Mouse (Mus musculus): Measurements from ENCODE around the gene Dclre1b. TPM values are rescaled to one million over a fixed set of nuclear protein-coding genes. Genes with fewer than 3 reads are reported as not detected.

Dclre1b gene
- 11.4 and 15.9 TPM in 2 replicates for polyA plus RNA-seq (2012; rRNA removed)
- 29.5 and 32.2 TPM in 2 replicates for polyA plus RNA-seq (2014; fragmentation: Nextera tagmentation; extraction: Ambion mirVana)

GRCm38 (mm10) chr3:103808891-103809798 is at the start of gene Dclre1b, which contains the start of the genes Ap4b1 and Gm43064:
Gene Dclre1b (minus strand): TSS chr3:103809444.
Gene Ap4b1 (plus strand): TSS chr3:103809520.
Gene Gm43064 (plus strand): TSS chr3:103809573.
- H3K27ac ChIP-seq (replicated peaks; ENCODE audit: low read depth, low read length), result peak within 1 kb of the TSS; percentile 79
- peak within 1 kb of the TSS; percentile 75 for H3K4me2 ChIP-seq (replicated peaks; ENCODE audit: low read depth, low read length, severe bottlenecking)
- H3K36me3 ChIP-seq (ENCODE audit: control insufficient read depth, insufficient read depth, low read length), result peaks cover 39% of the 10 kb centered on the region
- peak within 1 kb of the TSS; percentile 84 for H3K4me3 ChIP-seq (replicated peaks; ENCODE audit: low read length)
- H3K4me1 ChIP-seq (ENCODE audit: control insufficient read depth, insufficient read depth, low read length), result peaks cover 7% of the 10 kb centered on the region
- DNase-seq (ENCODE audit: low spot score), result peak; percentile 91
- H3K9me3 ChIP-seq (ENCODE audit: control insufficient read depth, low read length), result no peaks in the 10 kb centered on the region
- peak; percentile 51; the same call in 1 of the 2 replicates for TF ChIP-seq POLR2A (IDR thresholded peaks at IDR 0.05; ENCODE audit: borderline replicate concordance, extremely low read depth, insufficient read depth, insufficient read length)
- under 1% methylated on average over 58 of the region's 70 CpGs for WGBS
- ATAC-seq (ENCODE audit: low FRiP score, low read depth), result peak; percentile 96
- no peaks in the 10 kb centered on the region for H3K27me3 ChIP-seq (ENCODE audit: control insufficient read depth, insufficient read depth, low read length)
- H3K9ac ChIP-seq (ENCODE audit: low read depth, low read length, severe bottlenecking), result peak within 1 kb of the TSS; percentile 78

- no peak overlapping the region for H3K9ac ChIP-seq (ENCODE audit: low read depth, low read length, severe bottlenecking)
- TF ChIP-seq POLR2A (IDR thresholded peaks at IDR 0.05; ENCODE audit: borderline replicate concordance, extremely low read depth, insufficient read depth, insufficient read length), result no peak
- ATAC-seq (ENCODE audit: low FRiP score, low read depth) (no peak), DNase-seq (ENCODE audit: low spot score) (no peak)
- no peak overlapping the region for H3K27ac ChIP-seq (replicated peaks; ENCODE audit: low read depth, low read length)
- whole genome bisulfite sequencing, result 91% methylated on average over 6 of the region's 6 CpGs
- no peaks in the 10 kb centered on the region for H3K27me3 ChIP-seq (ENCODE audit: control insufficient read depth, insufficient read depth, low read length)
- H3K9me3 ChIP-seq (ENCODE audit: control insufficient read depth, low read length), result no peaks in the 10 kb centered on the region
- H3K4me3 ChIP-seq (replicated peaks; ENCODE audit: low read length), result no peak overlapping the region
- no peak overlapping the region for H3K4me2 ChIP-seq (replicated peaks; ENCODE audit: low read depth, low read length, severe bottlenecking)
- no peaks in the 10 kb centered on the region for H3K36me3 ChIP-seq (ENCODE audit: control insufficient read depth, insufficient read depth, low read length)
- H3K4me1 ChIP-seq (ENCODE audit: control insufficient read depth, insufficient read depth, low read length), result 0 out of 2 replicates have a peak, but pooled peaks cover 2% of the 10 kb centered on the region
Measured at GRCm38 (mm10) chr3:103857977-103858563, 48.8 kb upstream of the Dclre1b start.

GRCm38 (mm10) chr3:103857036-103857805 is 48.0 kb upstream of the Dclre1b start:
- no peak overlapping the region for H3K4me3 ChIP-seq (replicated peaks; ENCODE audit: low read length)
- TF ChIP-seq POLR2A (IDR thresholded peaks at IDR 0.05; ENCODE audit: borderline replicate concordance, extremely low read depth, insufficient read depth, insufficient read length), result no peak
- H3K9ac ChIP-seq (ENCODE audit: low read depth, low read length, severe bottlenecking), result no peak overlapping the region
- WGBS, result 88% methylated on average over 7 of the region's 7 CpGs
- no peaks in the 10 kb centered on the region for H3K36me3 ChIP-seq (ENCODE audit: control insufficient read depth, insufficient read depth, low read length)
- no peak for ATAC-seq (ENCODE audit: low FRiP score, low read depth)
- no peak overlapping the region for H3K27ac ChIP-seq (replicated peaks; ENCODE audit: low read depth, low read length)
- H3K27me3 ChIP-seq (ENCODE audit: control insufficient read depth, insufficient read depth, low read length), result no peaks in the 10 kb centered on the region
- H3K4me2 ChIP-seq (replicated peaks; ENCODE audit: low read depth, low read length, severe bottlenecking), result no peak overlapping the region
- no peaks in the 10 kb centered on the region for H3K9me3 ChIP-seq (ENCODE audit: control insufficient read depth, low read length)
- 0 out of 2 replicates have a peak, but pooled peaks cover 2% of the 10 kb centered on the region for H3K4me1 ChIP-seq (ENCODE audit: control insufficient read depth, insufficient read depth, low read length)
- DNase-seq (ENCODE audit: low spot score), result no peak

- H3K27me3 ChIP-seq (ENCODE audit: control insufficient read depth, insufficient read depth, low read length), result no peaks in the 10 kb centered on the region
- no peak for TF ChIP-seq POLR2A (IDR thresholded peaks at IDR 0.05; ENCODE audit: borderline replicate concordance, extremely low read depth, insufficient read depth, insufficient read length)
- DNase-seq (ENCODE audit: low spot score) (no peak), ATAC-seq (ENCODE audit: low FRiP score, low read depth) (no peak)
- no peak overlapping the region for H3K4me2 ChIP-seq (replicated peaks; ENCODE audit: low read depth, low read length, severe bottlenecking)
- H3K4me3 ChIP-seq (replicated peaks; ENCODE audit: low read length), result no peak overlapping the region
- no peaks in the 10 kb centered on the region for H3K36me3 ChIP-seq (ENCODE audit: control insufficient read depth, insufficient read depth, low read length)
- H3K4me1 ChIP-seq (ENCODE audit: control insufficient read depth, insufficient read depth, low read length), result no peaks in the 10 kb centered on the region
- H3K9me3 ChIP-seq (ENCODE audit: control insufficient read depth, low read length), result no peaks in the 10 kb centered on the region
- no peak overlapping the region for H3K27ac ChIP-seq (replicated peaks; ENCODE audit: low read depth, low read length)
- 54% methylated on average over 8 of the region's 8 CpGs for WGBS
- H3K9ac ChIP-seq (ENCODE audit: low read depth, low read length, severe bottlenecking), result no peak overlapping the region
Measured at GRCm38 (mm10) chr3:103853804-103854203, 44.6 kb upstream of the Dclre1b start.

Data from limb, embryonic 14.5 days (tissue).